Mouse (Mus musculus) megakaryocyte progenitor cell, adult 5-6 weeks (primary cell): Measurements from ENCODE around the gene St3gal2. TPM values are rescaled to one million over a fixed set of nuclear protein-coding genes. Genes with fewer than 3 reads are reported as not detected.
"Not testable (repeated sequence)": the region's sequence is repeated elsewhere in the genome, so short reads cannot be mapped to it uniquely, and the experiment has no call there.

Experiments used
- ATAC-seq: replicated peaks from 2 replicates; pipeline ENCODE4 v1.8.0; 2016; ENCODE audit warnings: mild to moderate bottlenecking, moderate TSS enrichment, inconsistent platforms; ENCODE audit not compliant: poor library complexity
- total RNA-seq, 2 experiments: library from RNA; stranded (forward) in 1 of 2; stranded (reverse) in 1 of 2; fragments of 157-497, 149-512 nt in 1 of 2; fragments of 200-1000 nt in 1 of 2; gene quantifications; 2 replicates each; pipeline versions ENCODE4 v1.2.3 to v1.2.4; 2015 to 2017

Gene St3gal2
- total RNA-seq (2015) (5.8 and 6.5 TPM in 2 replicates), total RNA-seq (2017) (4.3 and 6.9 TPM in 2 replicates)

GRCm38 (mm10) chr8:110919341-110920031 lies at the start of gene St3gal2:
Gene St3gal2 (plus strand): TSS chr8:110919922.
- peak; percentile 72 for ATAC-seq

- ATAC-seq, result no peak
Measured at GRCm38 (mm10) chr8:110870501-110870900, 49.2 kb upstream of the St3gal2 start.

GRCm38 (mm10) chr8:110877862-110878261 lies 41.9 kb upstream of the St3gal2 start:
- peak; percentile 88 for ATAC-seq

DNA sequence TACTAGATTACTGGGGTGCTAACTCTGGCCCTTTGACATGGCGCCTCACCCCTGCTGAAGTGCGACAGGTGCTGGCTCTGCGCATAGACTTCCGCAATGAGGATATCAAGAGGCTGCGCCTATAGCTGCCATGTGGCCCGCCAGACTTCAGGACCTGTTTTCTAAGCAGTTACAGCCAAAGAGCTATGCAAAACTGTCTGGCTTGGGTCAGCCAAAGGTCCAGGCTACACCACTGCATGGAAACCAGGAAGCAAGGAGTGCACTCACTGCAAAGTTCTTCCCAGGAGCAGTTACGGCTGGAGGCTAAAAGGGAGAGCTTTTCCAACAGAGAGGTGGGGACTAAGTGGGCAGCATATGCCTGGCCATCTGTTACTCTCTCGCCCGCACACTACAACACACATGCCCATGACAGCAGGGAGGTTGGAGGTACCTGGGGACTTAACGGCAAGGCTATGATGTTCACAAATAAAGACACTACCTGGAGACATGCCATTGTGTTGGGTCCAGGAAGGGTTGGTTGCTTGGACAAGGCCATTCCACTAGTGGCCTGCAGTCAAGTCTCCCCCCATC lies 37.9 kb upstream of the St3gal2 start:
- ATAC-seq, result no peak

GRCm38 (mm10) chr8:110883824-110884223 lies 35.9 kb upstream of the St3gal2 start:
- ATAC-seq, result no peak

GRCm38 (mm10) chr8:110886634-110887033 lies 33.1 kb upstream of the St3gal2 start:
- ATAC-seq, result no peak

DNA sequence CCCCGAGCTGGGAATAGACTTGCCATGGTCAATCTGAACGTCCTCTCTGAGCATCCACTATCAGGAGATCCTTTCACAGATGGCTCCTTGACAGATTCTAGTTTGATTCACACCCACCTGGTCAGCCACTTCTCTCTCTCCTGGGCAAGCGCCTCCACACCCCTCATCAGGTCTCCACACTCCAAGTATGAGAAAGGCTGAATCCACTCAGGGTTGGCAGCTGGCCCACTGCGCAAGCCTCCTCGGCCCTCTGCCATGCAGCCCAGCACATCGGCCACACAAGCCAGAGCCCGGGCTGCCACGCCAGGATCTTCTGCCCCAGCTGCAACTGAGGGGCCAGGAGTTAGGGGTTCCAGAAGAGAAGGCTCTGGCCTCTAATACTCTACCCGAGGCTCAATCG lies 32.2 kb upstream of the St3gal2 start:
- no peak for ATAC-seq

DNA sequence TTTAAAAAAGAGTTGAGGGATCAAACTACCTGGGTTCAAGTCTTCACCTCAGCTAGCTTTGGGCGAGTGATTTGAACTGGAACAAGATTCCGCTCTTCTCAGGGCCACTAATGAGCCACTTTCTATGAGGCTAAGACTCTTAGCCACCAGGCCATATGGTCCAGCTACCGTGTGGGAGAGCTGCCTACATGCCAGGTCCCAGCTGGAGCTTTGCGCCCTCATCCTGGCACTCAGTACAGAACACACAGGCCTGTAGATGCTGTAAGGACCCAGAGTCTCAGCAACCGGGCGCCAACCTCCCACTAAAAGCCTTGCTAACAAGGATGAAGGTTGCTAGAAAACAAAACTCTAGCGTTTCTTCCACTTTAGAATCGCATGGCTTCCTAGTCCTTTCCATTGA lies 31.3 kb upstream of the St3gal2 start:
- no peak for ATAC-seq

DNA sequence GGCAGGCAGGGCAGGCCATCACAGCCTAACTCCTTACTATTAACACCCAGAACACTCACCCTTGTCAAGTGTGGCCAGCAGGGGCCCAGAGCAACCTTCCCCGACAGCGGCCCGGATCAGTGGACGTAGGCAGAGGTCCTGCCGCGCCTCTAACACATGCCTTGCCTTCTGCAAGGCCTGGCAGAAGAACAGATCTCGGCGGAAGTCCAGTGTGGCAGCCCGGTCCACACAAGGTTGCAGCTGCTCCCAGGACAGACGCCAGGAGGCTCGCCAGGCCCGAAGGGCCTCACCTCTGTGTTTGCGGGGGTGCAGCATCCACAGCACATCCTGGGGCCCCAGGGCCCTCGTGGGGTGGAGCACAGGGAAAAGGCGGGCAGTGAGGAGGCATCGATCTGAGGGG lies 30.9 kb upstream of the St3gal2 start:
- no peak for ATAC-seq

- ATAC-seq, result no peak
Measured at GRCm38 (mm10) chr8:110889904-110890470, 29.7 kb upstream of the St3gal2 start.

GRCm38 (mm10) chr8:110892040-110892439 lies 27.7 kb upstream of the St3gal2 start:
- no peak for ATAC-seq

DNA sequence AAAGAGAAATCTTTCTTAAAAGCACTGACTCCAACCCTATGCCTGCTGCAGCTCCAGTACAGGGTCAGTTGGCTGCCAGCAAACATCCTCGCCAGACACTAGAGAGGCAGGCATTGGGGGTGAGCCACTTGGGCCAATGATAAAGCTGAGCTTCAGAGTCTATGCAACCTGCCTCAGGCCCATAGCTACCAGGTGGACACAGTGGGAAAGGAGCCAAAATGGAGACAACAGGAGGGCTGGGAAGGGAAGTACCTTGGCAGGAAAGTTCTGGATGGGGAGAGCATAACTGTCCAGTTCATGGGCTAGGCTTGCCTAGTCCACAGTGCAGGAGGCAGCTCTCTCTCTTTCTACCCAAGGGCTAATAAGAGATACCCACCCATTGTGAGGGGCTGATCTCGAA lies 26.8 kb upstream of the St3gal2 start:
- ATAC-seq, result no peak

- ATAC-seq, result no peak
Measured at GRCm38 (mm10) chr8:110894851-110895250, 24.9 kb upstream of the St3gal2 start.

- peak; percentile 66 for ATAC-seq
Measured at GRCm38 (mm10) chr8:110895254-110895653, 24.5 kb upstream of the St3gal2 start.

DNA sequence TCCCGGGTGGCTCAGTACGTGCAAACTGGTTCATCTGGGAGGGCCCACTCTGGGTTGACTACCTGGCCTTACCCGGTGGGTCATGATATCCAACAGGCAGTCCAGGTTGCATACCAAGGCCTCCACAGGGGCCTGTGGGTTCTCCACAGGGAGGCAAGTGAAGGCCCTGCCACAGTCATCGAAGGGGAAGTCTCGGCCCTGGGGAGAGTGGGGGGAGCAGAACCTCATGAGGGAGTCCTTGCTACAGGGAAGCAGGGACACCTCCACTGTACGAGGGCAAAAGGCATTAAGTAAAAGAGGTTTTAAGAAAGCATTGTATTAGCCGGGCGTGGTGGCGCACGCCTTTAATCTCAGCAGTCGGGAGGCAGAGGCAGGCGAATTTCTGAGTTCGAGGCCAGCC lies 23.9 kb upstream of the St3gal2 start:
- peak; percentile 60; the same call in 1 of the 2 replicates for ATAC-seq

DNA sequence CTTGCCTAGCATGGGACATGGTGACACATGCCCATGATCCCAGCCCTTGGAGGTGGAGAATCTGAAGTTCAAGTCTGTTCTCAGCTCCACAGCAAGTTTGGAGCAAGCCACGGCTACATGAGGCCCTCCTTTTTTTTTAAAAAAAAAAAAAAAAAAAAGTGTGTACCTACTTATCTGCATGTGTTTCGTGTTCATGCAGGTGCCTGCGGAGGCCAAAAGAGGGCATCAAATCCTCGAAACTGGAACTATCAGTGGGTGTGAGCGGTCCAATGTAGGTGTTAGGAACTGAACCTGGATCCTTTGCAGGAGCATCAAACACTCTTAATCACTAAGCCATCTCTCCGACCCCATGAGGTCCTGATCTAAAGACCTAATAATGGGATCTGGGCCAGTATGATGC lies 22.2 kb upstream of the St3gal2 start:
- ATAC-seq, result no peak

GRCm38 (mm10) chr8:110901056-110901455 lies 18.7 kb upstream of the St3gal2 start:
- ATAC-seq, result no peak

DNA sequence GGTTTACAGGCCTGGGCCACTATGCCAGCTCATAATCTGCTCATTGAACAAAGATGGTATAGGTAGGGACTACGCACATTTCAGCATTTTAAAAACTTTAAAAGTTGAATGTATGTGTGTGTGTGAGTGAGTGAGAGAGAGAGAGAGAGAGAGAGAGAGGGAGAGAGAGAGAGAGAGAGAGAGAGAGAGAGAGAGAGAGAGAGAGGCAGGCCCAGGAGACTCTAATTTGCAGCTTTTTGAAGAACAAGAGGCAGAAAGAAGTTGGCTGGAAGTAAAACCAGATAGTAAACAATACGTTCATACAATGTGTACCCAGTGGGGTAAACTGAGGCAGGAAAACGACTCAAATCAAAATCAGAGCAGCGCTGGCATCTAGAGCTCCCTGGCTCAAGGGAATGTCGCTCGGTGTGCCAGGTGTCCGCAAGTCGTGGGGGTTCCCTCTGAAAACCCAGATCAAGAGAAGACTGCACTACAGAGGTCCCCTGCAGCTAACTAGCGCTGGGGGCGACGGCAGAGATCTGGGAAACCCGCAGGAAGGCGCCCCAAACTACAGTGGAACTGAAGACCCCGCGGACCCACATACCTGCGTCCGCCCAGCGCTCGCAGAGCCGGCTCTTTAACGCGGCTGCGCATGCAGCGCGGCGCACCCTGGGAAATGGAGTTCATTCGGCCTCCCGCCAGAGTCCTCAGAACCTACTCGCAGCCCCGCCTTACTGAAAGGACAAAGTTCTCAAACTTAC lies 17.7 kb upstream of the St3gal2 start, which contains the start of gene Fuk:
TSS of gene Fuk (minus strand) at position 650 of the 740 bp plus-strand sequence.
- ATAC-seq, result peak; percentile 99

- ATAC-seq, result no peak
Measured at GRCm38 (mm10) chr8:110902579-110902965, 17.1 kb upstream of the St3gal2 start.

GRCm38 (mm10) chr8:110905404-110905803 lies 14.3 kb upstream of the St3gal2 start:
- ATAC-seq, result no peak

DNA sequence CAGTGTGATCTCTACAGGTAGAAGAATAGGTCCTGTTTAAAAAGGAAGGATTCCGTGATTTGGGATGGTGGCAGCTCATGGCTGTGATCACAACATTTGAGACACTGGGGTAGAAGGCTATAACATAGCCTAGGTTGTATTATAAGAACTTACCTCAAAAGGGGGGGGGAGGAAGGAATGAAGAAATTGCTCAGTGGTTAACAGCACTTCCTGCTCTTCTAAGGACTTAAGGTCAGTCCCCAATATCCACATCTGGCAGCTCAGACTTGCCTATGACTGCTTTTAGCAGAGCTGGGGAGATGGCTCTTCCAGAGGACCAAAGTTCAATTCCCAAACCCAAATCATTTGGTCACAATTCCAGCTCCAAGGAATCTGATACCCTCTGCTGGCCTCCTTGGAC lies 13.0 kb upstream of the St3gal2 start:
- ATAC-seq, result no peak; the same call in 1 of the 2 replicates

DNA sequence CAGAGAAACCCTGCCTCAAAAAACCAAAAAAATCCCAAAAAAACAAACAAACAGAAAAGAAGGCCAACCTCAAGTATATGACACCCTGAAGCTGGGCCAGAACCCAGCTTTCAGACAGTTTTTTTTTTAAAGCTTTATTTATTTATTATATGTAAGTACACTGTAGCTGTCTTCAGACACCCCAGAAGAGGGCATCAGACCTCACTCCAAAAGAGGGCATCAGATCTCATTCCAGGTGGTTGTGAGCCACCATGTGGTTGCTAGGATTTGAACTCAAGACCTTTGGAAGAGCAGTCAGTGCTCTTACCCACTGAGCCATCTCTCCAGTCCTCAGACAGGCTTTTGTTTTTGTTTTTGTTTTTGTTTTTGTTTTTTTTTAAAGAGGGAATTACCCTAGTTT lies 9.9 kb upstream of the St3gal2 start:
- ATAC-seq, result not testable (repeated sequence)
